In genomic region chr1:106513481-106513880, GRCm38 (mm10) we compare ENCODE assay signal across 16 mouse cellular contexts.
"Had no signal": no experiment of that assay in that cellular context is flagged by ENCODE, and none has a peak within 500 bp of the region (broad histone marks: within the 10 kb centered on the region; RNA-seq: fewer than 3 reads in every experiment).

No protein-coding gene starts in this region.

- H3K4me2 ChIP-seq: kidney, embryonic 15.5 days; limb, embryonic 12.5 days; liver, embryonic 13.5 days; midbrain, embryonic 12.5 days; stomach, embryonic 15.5 days had no signal

- H3K4me1 ChIP-seq: limb, embryonic 12.5 days; midbrain, embryonic 12.5 days had no signal

- H3K36me3 ChIP-seq: kidney, embryonic 15.5 days; limb, embryonic 12.5 days; liver, embryonic 13.5 days; midbrain, embryonic 12.5 days; stomach, embryonic 15.5 days had no signal

- DNase-seq: kidney, postnatal 4 days; liver; liver, embryonic 13.5 days; liver, postnatal 0 days; right cerebral cortex, postnatal 14 days; thymus, adult 2 months; thymus, postnatal 25 days had no signal

- ATAC-seq: intestine, postnatal 0 days; liver, postnatal 0 days; midbrain, embryonic 16.5 days had no signal

- H3K9me3 ChIP-seq: kidney, embryonic 15.5 days; limb, embryonic 12.5 days; liver, embryonic 13.5 days; megakaryocyte, embryonic 14.5 days; midbrain, embryonic 12.5 days; stomach, embryonic 15.5 days had no signal

- H3K27ac ChIP-seq: kidney, embryonic 15.5 days; layer of hippocampus, adult 2 months; limb, embryonic 12.5 days; liver, embryonic 13.5 days; macrophage; midbrain, embryonic 12.5 days; stomach, embryonic 15.5 days had no signal

- H3K9ac ChIP-seq: kidney, embryonic 15.5 days; limb, embryonic 12.5 days; liver, embryonic 13.5 days; liver, postnatal 0 days; midbrain, embryonic 12.5 days; stomach, embryonic 15.5 days had no signal

- H3K4me3 ChIP-seq: kidney, embryonic 15.5 days; layer of hippocampus, adult 2 months; limb, embryonic 12.5 days; liver, embryonic 13.5 days; megakaryocyte, embryonic 14.5 days; midbrain, embryonic 12.5 days; stomach, embryonic 15.5 days had no signal

- H3K27me3 ChIP-seq: kidney, embryonic 15.5 days; limb, embryonic 12.5 days; liver, embryonic 13.5 days; midbrain, embryonic 12.5 days; stomach, embryonic 15.5 days had no signal
